Mouse (Mus musculus) limb, embryonic 11.5 days (tissue): ENCODE measurements at regions not wholly inside any gene's neighbourhood (a gene's known extent, or its start where the extent isn't known, plus 50 kb on each side); places are given as distances from the start of the nearest gene placed in this dataset.

Experiments used
- ATAC-seq: fragments of 200-750 bp; cut with Nextera tagmentation; 2 replicates; pipeline ENCODE4 v1.8.0; 2017; ENCODE audit warnings: low read depth; ENCODE audit not compliant: insufficient number of reproducible peaks, low FRiP score, low TSS enrichment
- DNase-seq: peaks from one replicate; pipeline ENCODE4 v3.0.0-alpha.2; 2015; ENCODE audit warnings: low spot score
- H3K27ac ChIP-seq: fragments of 300-500 bp; sonication (generic); replicated peaks from 2 replicates; pipeline ENCODE4 v1.5.1; 2014; ENCODE audit warnings: low read depth, mild to moderate bottlenecking, low read length
- H3K27me3 ChIP-seq: fragments of 300-500 bp; sonication (generic); 2 replicates; pipeline ENCODE4 v1.6.1; 2014; ENCODE audit warnings: mild to moderate bottlenecking, low read length, mixed read lengths; ENCODE audit not compliant: control insufficient read depth, insufficient read depth
- H3K36me3 ChIP-seq: fragments of 300-500 bp; sonication (generic); 2 replicates; pipeline ENCODE4 v1.6.1; 2014; ENCODE audit warnings: mild to moderate bottlenecking, low read length, moderate library complexity, mixed read lengths; ENCODE audit not compliant: control insufficient read depth, insufficient read depth
- H3K4me1 ChIP-seq: fragments of 300-500 bp; sonication (generic); 2 replicates; pipeline ENCODE4 v1.6.1; 2014; ENCODE audit warnings: low read length, mixed read lengths; ENCODE audit not compliant: control insufficient read depth, insufficient read depth
- H3K4me2 ChIP-seq: fragments of 300-500 bp; sonication (generic); 2 replicates; pipeline ENCODE4 v1.6.1; 2014; ENCODE audit warnings: low read depth, mild to moderate bottlenecking, moderate library complexity; ENCODE audit not compliant: severe bottlenecking
- H3K4me3 ChIP-seq: fragments of 300-500 bp; sonication (generic); 2 replicates; pipeline ENCODE4 v1.5.1; 2014; ENCODE audit warnings: low read depth, low read length
- H3K9ac ChIP-seq: fragments of 300-500 bp; sonication (generic); 2 replicates; pipeline ENCODE4 v1.6.1; 2014; ENCODE audit warnings: mild to moderate bottlenecking, low read length
- H3K9me3 ChIP-seq: fragments of 300-500 bp; sonication (generic); 2 replicates; pipeline ENCODE4 v1.6.1; 2016; ENCODE audit warnings: low read length; ENCODE audit not compliant: control insufficient read depth
- WGBS: fragments of 180-500 bp; shearing (Covaris S2); extraction: QIAGEN DNeasy Blood & Tissue Kit; methylation state at CpG from one replicate; pipeline ENCODE4 v1.1.7; 2014; 5-methylcytosine and 5-hydroxymethylcytosine counted together

DNA sequence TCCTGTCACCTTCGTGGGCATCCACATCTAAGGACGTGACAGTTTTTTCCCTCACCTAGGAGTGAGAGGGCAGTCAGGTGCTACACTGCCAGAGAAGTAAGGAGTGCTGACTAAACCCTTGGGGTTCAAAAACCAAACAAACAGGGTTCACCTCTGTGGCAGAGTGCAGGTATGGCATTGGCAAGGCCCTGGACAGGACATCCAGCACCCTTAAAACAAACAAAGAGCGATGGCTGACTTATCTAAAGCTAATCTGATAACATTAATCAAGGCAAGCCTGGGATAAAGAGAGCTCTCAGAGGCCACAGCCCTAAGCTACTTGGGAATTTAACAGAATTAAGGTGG, 74.1 kb upstream of the Slc45a1 start:
- Histone ChIP-seq H3K27ac (no peak overlapping the region), H3K27me3 (no peaks in the 10 kb centered on the region), H3K4me1 (no peaks in the 10 kb centered on the region), H3K4me3 (no peak overlapping the region), H3K9ac (no peak overlapping the region), H3K36me3 (no peaks in the 10 kb centered on the region), H3K4me2 (no peak overlapping the region), H3K9me3 (no peaks in the 10 kb centered on the region)
- ATAC-seq (no peak), DNase-seq (no peak)
- 89% methylated on average over 3 of the region's 3 CpGs for WGBS

DNA sequence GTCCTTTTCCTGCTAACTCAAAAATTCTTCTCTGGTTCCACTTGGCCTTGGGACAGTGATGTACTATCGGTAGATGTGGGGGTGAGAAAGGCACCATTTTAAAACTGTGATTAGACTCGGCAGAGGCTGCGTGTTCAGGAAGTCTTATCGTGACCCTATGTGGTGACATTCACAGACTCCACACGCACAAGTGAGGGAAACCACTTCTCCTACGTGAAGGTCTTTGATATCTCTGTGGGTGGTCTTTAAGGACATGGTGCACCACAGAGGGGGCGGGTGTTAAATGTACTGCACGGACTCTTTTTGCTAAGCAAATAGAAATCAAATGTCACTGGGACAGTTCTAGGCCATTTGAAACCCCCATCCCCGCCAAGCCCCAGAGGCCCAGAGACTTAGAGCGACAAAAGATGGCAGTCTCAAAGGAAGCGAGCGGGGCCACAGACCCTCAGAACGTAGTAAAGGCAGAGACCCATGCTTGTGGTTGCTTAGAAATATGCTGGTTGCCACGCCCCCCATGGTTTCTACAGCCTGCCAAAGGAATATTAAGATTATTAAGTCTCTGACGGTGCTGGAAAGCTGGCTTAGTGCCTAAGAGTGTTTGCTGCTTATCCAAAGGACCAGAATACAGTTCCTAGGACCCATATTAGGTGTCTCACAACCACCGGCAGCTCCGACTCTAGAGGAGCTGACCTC, 73.6 kb upstream of the Slc45a1 start:
- H3K4me1 ChIP-seq, result no peaks in the 10 kb centered on the region
- no peaks in the 10 kb centered on the region for H3K27me3 ChIP-seq
- no peak overlapping the region for H3K4me2 ChIP-seq
- H3K4me3 ChIP-seq, result no peak overlapping the region
- WGBS, result 85% methylated on average over 17 of the region's 17 CpGs
- no peaks in the 10 kb centered on the region for H3K36me3 ChIP-seq
- no peak overlapping the region for H3K27ac ChIP-seq
- H3K9me3 ChIP-seq, result no peaks in the 10 kb centered on the region
- ATAC-seq, result no peak
- H3K9ac ChIP-seq, result no peak overlapping the region
- no peak for DNase-seq

DNA sequence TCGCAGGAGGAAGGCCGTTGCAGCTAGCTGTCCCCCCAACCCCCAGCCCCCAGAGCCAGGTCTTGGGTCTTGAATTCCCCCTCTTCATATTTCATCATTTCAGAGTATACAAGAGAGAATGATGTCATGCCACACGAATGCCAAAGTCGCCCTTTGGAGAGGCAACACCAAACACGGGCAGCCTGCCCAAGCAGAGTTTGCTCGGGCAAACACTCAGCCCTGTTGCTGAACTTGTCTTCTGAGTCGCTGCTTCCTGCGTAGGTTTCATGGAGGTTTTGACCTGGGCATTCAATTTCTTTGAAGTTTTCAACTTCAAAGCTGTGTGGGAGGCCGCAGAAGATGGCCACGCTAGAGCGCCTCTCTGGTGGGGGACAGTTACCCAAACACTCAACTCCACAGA, 72.8 kb upstream of the Slc45a1 start:
- WGBS, result 75% methylated on average over 11 of the region's 11 CpGs
- no peak overlapping the region for H3K27ac ChIP-seq

DNA sequence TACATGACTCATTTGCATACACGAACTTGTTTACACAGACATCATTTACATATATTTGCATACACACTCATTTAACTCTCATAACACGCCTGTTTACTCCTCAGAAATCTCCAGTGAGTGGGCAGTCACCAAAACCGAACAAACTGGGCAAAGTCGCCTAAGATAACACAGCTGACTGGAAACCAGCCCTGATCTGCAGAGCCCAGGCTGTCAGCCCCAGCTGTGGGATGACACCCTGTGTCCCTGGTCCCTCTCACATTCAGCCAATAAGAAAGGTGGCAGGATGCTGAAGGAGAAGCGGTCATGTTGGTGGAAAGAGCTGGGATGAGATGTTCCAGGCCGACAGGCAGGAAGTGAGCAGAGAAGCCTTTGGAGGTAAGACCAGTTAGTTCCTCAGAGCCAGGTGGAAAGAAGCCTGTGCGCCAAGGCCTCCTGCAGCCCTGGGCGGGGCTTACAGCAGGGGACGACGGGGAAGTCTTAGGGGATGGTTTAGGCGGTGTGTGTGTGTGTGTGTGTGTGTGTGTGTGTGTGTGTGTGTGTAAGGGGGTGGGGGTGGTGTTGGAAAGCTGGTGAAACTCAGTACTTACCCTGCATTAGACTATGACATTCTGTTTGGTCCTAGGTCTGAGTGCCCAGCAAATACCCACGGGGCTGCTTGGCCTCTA, 69.8 kb upstream of the Slc45a1 start:
- ATAC-seq (0 out of 2 replicates have a peak, but pooled peaks have one; percentile 13), DNase-seq (no peak)
- Histone ChIP-seq H3K36me3 (no peaks in the 10 kb centered on the region), H3K4me2 (no peak overlapping the region), H3K27me3 (no peaks in the 10 kb centered on the region), H3K27ac (no peak overlapping the region), H3K4me1 (0 out of 2 replicates have a peak, but pooled peaks cover 4% of the 10 kb centered on the region), H3K4me3 (no peak overlapping the region), H3K9ac (no peak overlapping the region), H3K9me3 (no peaks in the 10 kb centered on the region)
- WGBS, result 46% methylated on average over 12 of the region's 12 CpGs

More for the DNA sequence above, 72.8 kb upstream of the Slc45a1 start:
- Histone ChIP-seq H3K9me3 (no peaks in the 10 kb centered on the region), H3K9ac (no peak overlapping the region), H3K4me1 (0 out of 2 replicates have a peak, but pooled peaks cover 4% of the 10 kb centered on the region), H3K27me3 (no peaks in the 10 kb centered on the region), H3K4me2 (no peak overlapping the region), H3K36me3 (no peaks in the 10 kb centered on the region), H3K4me3 (no peak overlapping the region)
- DNase-seq (no peak), ATAC-seq (no peak)

DNA sequence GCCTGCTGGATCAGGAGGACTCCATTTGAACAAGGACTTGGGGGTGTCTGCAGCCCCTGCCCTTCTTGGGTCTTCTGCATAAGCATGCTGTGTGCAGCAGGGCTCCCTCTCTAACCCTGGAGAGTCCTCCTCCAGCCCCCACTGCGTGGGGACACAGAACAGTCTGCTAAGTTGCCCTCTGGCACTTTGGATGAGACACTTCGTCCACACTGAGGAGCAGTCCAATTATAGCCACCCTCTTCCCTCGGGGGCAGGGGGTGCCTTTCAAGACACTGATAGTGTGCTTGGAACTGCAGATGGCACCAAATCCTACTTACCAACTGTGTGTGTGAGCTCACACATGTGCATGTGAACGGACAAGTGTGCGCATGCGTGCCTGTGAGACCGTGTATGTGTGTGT, 65.9 kb upstream of the Slc45a1 start:
- WGBS, result 72% methylated on average over 7 of the region's 7 CpGs
- no peak overlapping the region for H3K4me3 ChIP-seq
- no peaks in the 10 kb centered on the region for H3K27me3 ChIP-seq
- no peak overlapping the region for H3K27ac ChIP-seq
- no peak overlapping the region for H3K4me2 ChIP-seq
- no peak for DNase-seq
- no peaks in the 10 kb centered on the region for H3K9me3 ChIP-seq
- no peak for ATAC-seq
- 0 out of 2 replicates have a peak, but pooled peaks cover 4% of the 10 kb centered on the region for H3K4me1 ChIP-seq
- H3K36me3 ChIP-seq, result no peaks in the 10 kb centered on the region
- no peak overlapping the region for H3K9ac ChIP-seq

DNA sequence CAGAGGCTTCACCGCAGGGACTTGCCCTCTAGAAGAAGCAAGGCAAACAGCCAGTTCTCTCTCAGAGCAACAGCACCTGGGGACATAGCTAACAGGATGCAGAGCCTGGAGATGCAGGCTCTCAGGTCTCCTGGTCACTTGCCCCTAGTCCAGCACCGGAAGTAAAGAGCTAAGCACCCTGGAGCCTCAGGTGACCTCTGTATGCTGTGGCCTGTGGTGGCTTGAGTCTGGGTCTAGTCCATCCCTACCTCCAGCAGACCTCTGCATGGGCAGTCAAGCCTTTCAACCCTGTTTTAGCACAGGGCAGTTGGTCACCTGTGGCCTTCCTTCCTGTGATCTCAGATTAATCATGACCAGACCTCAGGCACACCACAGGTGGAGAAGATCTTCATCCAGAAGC, 63.1 kb upstream of the Slc45a1 start:
- Histone ChIP-seq H3K9me3 (no peaks in the 10 kb centered on the region), H3K9ac (no peak overlapping the region), H3K36me3 (no peaks in the 10 kb centered on the region), H3K4me3 (no peak overlapping the region), H3K4me2 (no peak overlapping the region), H3K27me3 (no peaks in the 10 kb centered on the region), H3K27ac (no peak overlapping the region), H3K4me1 (0 out of 2 replicates have a peak, but pooled peaks cover 2% of the 10 kb centered on the region)
- DNase-seq (no peak), ATAC-seq (no peak)
- 71% methylated on average over 2 of the region's 2 CpGs for WGBS

DNA sequence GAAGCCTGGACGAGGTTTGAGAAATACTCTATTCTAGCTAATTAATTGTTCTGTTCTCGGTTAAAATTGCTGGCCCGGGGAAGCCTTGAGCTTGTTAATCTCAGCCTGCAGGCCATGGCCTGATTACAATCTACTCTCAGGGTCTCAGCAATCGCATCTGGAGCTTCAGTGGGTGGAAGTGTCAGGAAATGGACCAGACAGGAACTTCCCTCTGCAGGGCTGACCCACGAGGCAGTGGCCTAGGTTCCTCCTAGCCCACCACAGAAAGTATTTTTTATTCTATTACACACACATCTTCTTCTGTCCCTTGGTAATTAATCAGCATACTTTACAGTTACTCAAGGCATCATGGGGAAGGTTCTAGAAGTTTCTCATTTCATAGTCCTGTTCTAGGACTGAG, 61.3 kb upstream of the Slc45a1 start:
- DNase-seq (no peak), ATAC-seq (no peak)
- no peaks in the 10 kb centered on the region for H3K27me3 ChIP-seq
- H3K9me3 ChIP-seq, result no peaks in the 10 kb centered on the region
- no peak overlapping the region for H3K27ac ChIP-seq
- H3K36me3 ChIP-seq, result no peaks in the 10 kb centered on the region
- WGBS, result 16% methylated on average over 5 of the region's 5 CpGs
- H3K4me2 ChIP-seq, result no peak overlapping the region
- H3K4me3 ChIP-seq, result no peak overlapping the region
- H3K4me1 ChIP-seq, result peaks cover 4% of the 10 kb centered on the region; the same call in 1 of the 2 replicates
- H3K9ac ChIP-seq, result no peak overlapping the region

DNA sequence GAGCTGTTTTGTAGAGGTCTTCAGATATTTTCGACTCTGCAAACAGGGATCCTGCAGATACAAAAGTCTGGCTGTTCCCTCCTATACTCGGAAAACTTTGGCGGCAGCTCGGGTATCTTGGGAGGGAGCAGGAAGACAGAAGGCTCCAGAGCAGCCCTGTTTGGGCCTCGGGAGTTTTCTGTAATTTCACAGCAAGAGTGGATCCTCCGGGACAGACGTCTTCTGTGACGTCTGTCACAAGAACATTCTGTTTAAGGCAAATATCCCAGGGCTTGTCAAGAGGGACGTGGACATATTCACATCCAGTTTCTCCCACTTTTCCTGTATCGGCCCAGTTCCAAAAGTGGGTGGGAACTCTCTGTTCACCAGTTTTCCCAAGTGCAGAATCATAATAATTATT, 60.9 kb upstream of the Slc45a1 start:
- H3K36me3 ChIP-seq, result no peaks in the 10 kb centered on the region
- no peaks in the 10 kb centered on the region for H3K27me3 ChIP-seq
- H3K4me1 ChIP-seq, result peaks cover 4% of the 10 kb centered on the region; the same call in 1 of the 2 replicates
- H3K9ac ChIP-seq, result no peak overlapping the region
- DNase-seq (no peak), ATAC-seq (no peak)
- H3K27ac ChIP-seq, result no peak overlapping the region
- H3K9me3 ChIP-seq, result no peaks in the 10 kb centered on the region
- H3K4me2 ChIP-seq, result no peak overlapping the region
- WGBS, result 67% methylated on average over 10 of the region's 10 CpGs
- no peak overlapping the region for H3K4me3 ChIP-seq
